Mouse (Mus musculus) MEL (cell line): Measurements from ENCODE around the gene Arid1a.

Experiments
- E2F4 ChIP-seq: IDR thresholded peaks from 2 replicates; pipeline ENCODE4 v1.6.1; 2011; ENCODE audit warnings: low read depth, low read length, improper control_type of control experiment, borderline replicate concordance
- EP300 ChIP-seq, 2 experiments: IDR thresholded peaks; 2 replicates each; pipeline ENCODE4 v1.6.1; 2011; ENCODE audit warnings: improper control_type of control experiment in 2 of 2, low read length in 2 of 2, low read depth in 1 of 2, mild to moderate bottlenecking in 1 of 2
- GATA1 ChIP-seq: IDR thresholded peaks from 2 replicates; pipeline ENCODE4 v1.6.1; 2011; ENCODE audit warnings: low read depth, low read length, improper control_type of control experiment
- JUND ChIP-seq: IDR thresholded peaks from 2 replicates; pipeline ENCODE4 v1.6.1; 2011; ENCODE audit warnings: low read depth, mild to moderate bottlenecking, improper control_type of control experiment, low read length
- POLR2AphosphoS2 ChIP-seq: IDR thresholded peaks from 2 replicates; pipeline ENCODE4 v1.6.1; 2011; ENCODE audit warnings: low read length, improper control_type of control experiment
- POLR2AphosphoS5 ChIP-seq: IDR thresholded peaks from 2 replicates; pipeline ENCODE4 v1.6.1; 2012; ENCODE audit warnings: low read depth, borderline replicate concordance, mild to moderate bottlenecking, inconsistent platforms, low read length, moderate library complexity, mixed read lengths
- RCOR1 ChIP-seq: IDR thresholded peaks from 2 replicates; pipeline ENCODE4 v1.6.1; 2012; ENCODE audit warnings: low read depth, mild to moderate bottlenecking, inconsistent platforms, low read length, improper control_type of control experiment
- SIN3A ChIP-seq: IDR thresholded peaks from 2 replicates; pipeline ENCODE4 v1.6.1; 2012; ENCODE audit warnings: low read length, improper control_type of control experiment, inconsistent platforms

GRCm38 (mm10) chr4:133657829-133658458 is 98.6 kb downstream of the Arid1a start:
- no peak for TF ChIP-seq POLR2AphosphoS5
- TF ChIP-seq RCOR1: no peak
- no peak for TF ChIP-seq POLR2AphosphoS2
- TF ChIP-seq JUND: no peak
- no peak for TF ChIP-seq EP300 (IDR thresholded peaks at IDR 0.05; ENCODE audit: low read depth in 1 of 2, low read length in 2 of 2)
- TF ChIP-seq E2F4: no peak
- no peak for TF ChIP-seq GATA1
- TF ChIP-seq SIN3A: no peak
